Mouse (Mus musculus): ENCODE results near the gene Crls1. TPM values are rescaled to one million over a fixed set of nuclear protein-coding genes. Genes with fewer than 3 reads are reported as not detected.

The Crls1 gene
- total RNA-seq, 2 experiments from 2014 or later: 16.2 to 20.8 TPM

GRCm38 (mm10) chr2:132880844-132881645, 34.6 kb downstream of the Crls1 start, which contains the start of gene Lrrn4:
Gene Lrrn4 (minus strand): TSS chr2:132880891.
- ATAC-seq (ENCODE audit: poor library complexity, severe bottlenecking): no peak

- no peak for ATAC-seq (ENCODE audit: poor library complexity, severe bottlenecking)
Measured at GRCm38 (mm10) chr2:132884303-132884967, 38.0 kb downstream of the Crls1 start.

- ATAC-seq (ENCODE audit: poor library complexity, severe bottlenecking): no peak
Measured at GRCm38 (mm10) chr2:132885312-132885711, 38.8 kb downstream of the Crls1 start.

GRCm38 (mm10) chr2:132893826-132894225, 47.4 kb downstream of the Crls1 start:
- no peak for ATAC-seq (ENCODE audit: poor library complexity, severe bottlenecking)

GRCm38 (mm10) chr2:132898211-132898610, 51.7 kb downstream of the Crls1 start:
- no peak for ATAC-seq (ENCODE audit: poor library complexity, severe bottlenecking)

GRCm38 (mm10) chr2:132900596-132900995, 54.1 kb downstream of the Crls1 start:
- ATAC-seq (ENCODE audit: poor library complexity, severe bottlenecking): no peak

- ATAC-seq (ENCODE audit: poor library complexity, severe bottlenecking): no peak
Measured at GRCm38 (mm10) chr2:132901636-132902035, 55.2 kb downstream of the Crls1 start.

GRCm38 (mm10) chr2:132902056-132902455, 55.6 kb downstream of the Crls1 start:
- ATAC-seq (ENCODE audit: poor library complexity, severe bottlenecking): no peak

- ATAC-seq (ENCODE audit: poor library complexity, severe bottlenecking): peak; percentile 86
Measured at GRCm38 (mm10) chr2:132903498-132903897, 57.0 kb downstream of the Crls1 start.

- no peak for ATAC-seq (ENCODE audit: poor library complexity, severe bottlenecking)
Measured at GRCm38 (mm10) chr2:132904961-132905360, 58.5 kb downstream of the Crls1 start.

GRCm38 (mm10) chr2:132906763-132907162, 60.3 kb downstream of the Crls1 start:
- peak; percentile 59 for ATAC-seq (ENCODE audit: poor library complexity, severe bottlenecking)

- no peak for ATAC-seq (ENCODE audit: poor library complexity, severe bottlenecking)
Measured at GRCm38 (mm10) chr2:132914785-132915184, 68.3 kb downstream of the Crls1 start.

Other genes starting within 250 kb of the Crls1 start
- gene Shld1, start 159.7 kb upstream of the Crls1 start, total RNA-seq (2015): 15.7 and 16.0 TPM in 2 replicates
- gene Shld1, start 159.7 kb upstream of the Crls1 start, total RNA-seq (2017): 5.9 and 12.5 TPM in 2 replicates
- not detected in 2 replicates for gene Chgb, start 65.4 kb upstream of the Crls1 start, total RNA-seq (2015)
- not detected in 2 replicates for gene Chgb, start 65.4 kb upstream of the Crls1 start, total RNA-seq (2017)
- gene Trmt6, start 30.6 kb upstream of the Crls1 start, total RNA-seq (2015): 14.8 and 16.8 TPM in 2 replicates
- gene Trmt6, start 30.6 kb upstream of the Crls1 start, total RNA-seq (2017): 14.9 and 15.1 TPM in 2 replicates
- gene Mcm8, start 30.5 kb upstream of the Crls1 start, total RNA-seq (2015): 4.8 and 5.8 TPM in 2 replicates
- gene Mcm8, start 30.5 kb upstream of the Crls1 start, total RNA-seq (2017): 5.1 and 7.0 TPM in 2 replicates
- gene Lrrn4, start 34.2 kb downstream of the Crls1 start, total RNA-seq (2015): 0.11 and 0.31 TPM in 2 replicates
- gene Lrrn4, start 34.2 kb downstream of the Crls1 start, total RNA-seq (2017): 0.33 TPM in 1 of 2 replicates, not detected in the other
- not detected in 2 replicates for gene Fermt1, start 99.2 kb downstream of the Crls1 start, total RNA-seq (2015)
- not detected in 2 replicates for gene Fermt1, start 99.2 kb downstream of the Crls1 start, total RNA-seq (2017)